Mouse (Mus musculus): Measurements from ENCODE around the gene Srgap2. TPM values are rescaled to one million over a fixed set of nuclear protein-coding genes. Genes with fewer than 3 reads are reported as not detected.
A peak's percentile ranks its signal among the peaks of the same experiment; 100 is the strongest.

Srgap2 gene
- total and polyA plus RNA-seq, 2 experiments from 2014 or later: 5.9 to 18.1 TPM

DNA sequence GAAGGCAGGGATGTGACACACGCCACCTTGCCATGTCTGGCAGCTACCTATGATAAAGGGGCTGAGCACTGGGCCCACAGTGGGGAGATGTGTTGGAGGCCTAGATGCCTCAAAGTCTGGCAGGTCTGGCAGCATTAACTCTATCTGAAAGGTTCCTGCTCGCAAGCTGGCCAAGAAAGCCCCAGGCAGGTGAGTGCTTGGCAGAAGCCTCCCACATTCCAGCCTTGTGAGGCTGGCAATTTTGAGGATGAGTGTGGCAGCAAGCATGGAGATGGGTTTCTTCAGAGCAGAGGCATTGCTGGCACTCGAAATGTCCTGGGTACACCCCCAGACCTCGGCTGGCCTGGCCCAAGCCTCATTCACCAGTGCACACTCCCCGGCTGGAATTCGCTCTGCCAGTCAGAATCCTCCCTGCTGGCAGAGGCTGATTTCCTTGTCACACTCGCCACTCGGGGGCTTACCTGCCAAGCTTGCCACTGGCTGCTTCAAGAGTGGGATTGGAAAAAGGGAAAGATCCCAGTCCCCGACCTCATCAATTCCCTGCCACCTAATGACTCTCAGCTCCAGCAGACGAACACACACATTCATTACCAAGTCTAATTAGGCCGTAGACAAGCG is 287.5 kb downstream of the Srgap2 start:
- Histone ChIP-seq H3K9me3 (replicated peaks; ENCODE audit: control insufficient read depth, low read length) (no peaks in the 10 kb centered on the region), H3K27me3 (ENCODE audit: control insufficient read depth, insufficient read depth, low read length) (peaks cover 10% of the 10 kb centered on the region; the same call in 1 of the 2 replicates), H3K9ac (replicated peaks; ENCODE audit: low read depth, low read length) (no peak overlapping the region), H3K36me3 (replicated peaks; ENCODE audit: control insufficient read depth, insufficient read depth, low read length) (no peaks in the 10 kb centered on the region), H3K4me1 (ENCODE audit: control insufficient read depth, insufficient read depth) (peaks cover 10% of the 10 kb centered on the region), H3K4me3 (ENCODE audit: low read depth, low read length) (no peak overlapping the region), H3K27ac (ENCODE audit: low read depth) (0 out of 2 replicates have a peak overlapping the region, but pooled peaks have one; percentile 39), H3K4me2 (ENCODE audit: low read depth, low read length) (no peak overlapping the region)
- DNase-seq (ENCODE audit: low spot score) (no peak), ATAC-seq (ENCODE audit: insufficient read depth, low read depth) (no peak)
- no peak for TF ChIP-seq CTCF (IDR thresholded peaks at IDR 0.05; ENCODE audit: low read depth)
- TF ChIP-seq EP300 (IDR thresholded peaks at IDR 0.05; ENCODE audit: low read depth): no peak
- 82% methylated on average over 12 of the region's 12 CpGs for WGBS

DNA sequence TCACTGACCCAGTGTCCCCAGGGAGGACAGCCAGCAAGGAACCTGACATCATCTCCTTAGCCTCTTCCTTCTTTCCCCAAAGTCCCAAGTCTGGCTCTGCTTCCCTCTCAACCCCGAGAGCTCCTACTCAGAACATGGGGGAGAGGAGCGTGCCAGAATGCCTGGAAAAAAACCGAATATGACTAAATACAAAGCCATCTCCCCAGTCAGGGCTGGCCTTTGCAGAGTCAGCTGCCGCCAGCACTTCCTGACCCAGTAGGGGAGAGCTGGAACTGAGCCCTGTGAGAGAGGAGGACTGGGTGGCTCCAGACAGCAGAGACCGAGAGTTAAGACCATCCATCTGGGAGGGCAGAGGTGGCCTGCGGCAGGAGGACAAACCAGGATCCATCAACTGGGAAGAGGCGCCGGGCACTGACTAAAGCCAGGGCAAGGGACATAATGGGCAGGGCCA is 288.2 kb downstream of the Srgap2 start:
- WGBS: 48% methylated on average over 8 of the region's 8 CpGs
- H3K27me3 ChIP-seq (ENCODE audit: control insufficient read depth, insufficient read depth, low read length): peaks cover 3% of the 10 kb centered on the region; the same call in 1 of the 2 replicates
- no peak overlapping the region for H3K4me2 ChIP-seq (ENCODE audit: low read depth, low read length)
- ATAC-seq (ENCODE audit: insufficient read depth, low read depth): peak; percentile 62
- peak overlapping the region; percentile 39; the same call in 1 of the 2 replicates for H3K27ac ChIP-seq (ENCODE audit: low read depth)
- no peaks in the 10 kb centered on the region for H3K36me3 ChIP-seq (replicated peaks; ENCODE audit: control insufficient read depth, insufficient read depth, low read length)
- H3K4me3 ChIP-seq (ENCODE audit: low read depth, low read length): no peak overlapping the region
- TF ChIP-seq CTCF (IDR thresholded peaks at IDR 0.05; ENCODE audit: low read depth): no peak
- no peak for TF ChIP-seq EP300 (IDR thresholded peaks at IDR 0.05; ENCODE audit: low read depth)
- H3K9me3 ChIP-seq (replicated peaks; ENCODE audit: control insufficient read depth, low read length): no peaks in the 10 kb centered on the region
- no peak overlapping the region for H3K9ac ChIP-seq (replicated peaks; ENCODE audit: low read depth, low read length)
- DNase-seq (ENCODE audit: low spot score): peak; percentile 72
- H3K4me1 ChIP-seq (ENCODE audit: control insufficient read depth, insufficient read depth): peaks cover 12% of the 10 kb centered on the region

DNA sequence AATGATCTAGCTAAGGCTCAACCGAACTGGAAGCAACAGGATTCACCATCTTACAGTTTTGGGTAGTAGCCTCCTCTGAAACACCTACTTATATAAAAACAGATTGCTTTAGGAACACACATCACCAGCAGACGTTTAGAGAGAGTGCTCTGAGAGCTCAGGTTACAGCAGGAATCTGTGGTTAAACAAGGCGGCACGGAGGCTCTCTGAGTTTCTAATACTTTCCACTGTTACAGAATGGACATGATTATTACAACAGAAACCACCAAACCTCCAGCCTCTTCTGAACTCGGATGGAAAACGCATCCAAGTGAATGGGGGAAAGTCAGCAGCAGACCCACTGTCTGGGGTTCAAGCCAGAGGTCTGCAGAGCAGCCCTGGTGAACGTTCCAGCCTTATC is 291.1 kb downstream of the Srgap2 start:
- DNase-seq (ENCODE audit: low spot score) (no peak), ATAC-seq (ENCODE audit: insufficient read depth, low read depth) (no peak)
- no peak overlapping the region for H3K27ac ChIP-seq (ENCODE audit: low read depth)
- H3K4me3 ChIP-seq (ENCODE audit: low read depth, low read length): no peak overlapping the region
- H3K9ac ChIP-seq (replicated peaks; ENCODE audit: low read depth, low read length): no peak overlapping the region
- no peaks in the 10 kb centered on the region for H3K36me3 ChIP-seq (replicated peaks; ENCODE audit: control insufficient read depth, insufficient read depth, low read length)
- no peaks in the 10 kb centered on the region for H3K27me3 ChIP-seq (ENCODE audit: control insufficient read depth, insufficient read depth, low read length)
- H3K4me1 ChIP-seq (ENCODE audit: control insufficient read depth, insufficient read depth): peaks cover 28% of the 10 kb centered on the region
- no peak overlapping the region for H3K4me2 ChIP-seq (ENCODE audit: low read depth, low read length)
- 49% methylated on average over 7 of the region's 7 CpGs for WGBS
- no peaks in the 10 kb centered on the region for H3K9me3 ChIP-seq (replicated peaks; ENCODE audit: control insufficient read depth, low read length)
- TF ChIP-seq EP300 (IDR thresholded peaks at IDR 0.05; ENCODE audit: low read depth) (no peak), CTCF (IDR thresholded peaks at IDR 0.05; ENCODE audit: low read depth) (no peak)

Small RNAs within 50 kb of the gene (microRNA-seq; reads per million reads assigned to microRNA genes)
- not detected for gene Gm24273

Other genes with a start within 250 kb of the Srgap2 start
- 2.6 and 6.2 TPM in 2 replicates for gene Ikbke, start 247.7 kb downstream of the Srgap2 start, total RNA-seq (2014; rRNA removed; ENCODE audit: low replicate concordance)
- gene Ikbke, start 247.7 kb downstream of the Srgap2 start, polyA plus RNA-seq (2015; fragmentation: Nextera tagmentation; extraction: Ambion mirVana): 1.3 and 1.5 TPM in 2 replicates
- gene Fam72a, start 551 bp upstream of the Srgap2 start, total RNA-seq (2014; rRNA removed; ENCODE audit: low replicate concordance): not detected in 2 replicates
- 1.1 and 1.6 TPM in 2 replicates for gene Fam72a, start 551 bp upstream of the Srgap2 start, polyA plus RNA-seq (2015; fragmentation: Nextera tagmentation; extraction: Ambion mirVana)
- gene Avpr1b, start 71.9 kb upstream of the Srgap2 start, total RNA-seq (2014; rRNA removed; ENCODE audit: low replicate concordance): not detected in 2 replicates
- gene Avpr1b, start 71.9 kb upstream of the Srgap2 start, polyA plus RNA-seq (2015; fragmentation: Nextera tagmentation; extraction: Ambion mirVana): not detected in 2 replicates
- gene Ctse, start 111.0 kb upstream of the Srgap2 start, total RNA-seq (2014; rRNA removed; ENCODE audit: low replicate concordance): 2.3 and 5.2 TPM in 2 replicates
- gene Ctse, start 111.0 kb upstream of the Srgap2 start, polyA plus RNA-seq (2015; fragmentation: Nextera tagmentation; extraction: Ambion mirVana): 0.18 and 0.27 TPM in 2 replicates
- gene Rab7b, start 161.3 kb upstream of the Srgap2 start, total RNA-seq (2014; rRNA removed; ENCODE audit: low replicate concordance): 0.50 and 2.8 TPM in 2 replicates
- 3.1 and 3.7 TPM in 2 replicates for gene Rab7b, start 161.3 kb upstream of the Srgap2 start, polyA plus RNA-seq (2015; fragmentation: Nextera tagmentation; extraction: Ambion mirVana)
- not detected in 2 replicates for gene Slc26a9, start 216.7 kb upstream of the Srgap2 start, total RNA-seq (2014; rRNA removed; ENCODE audit: low replicate concordance)
- gene Slc26a9, start 216.7 kb upstream of the Srgap2 start, polyA plus RNA-seq (2015; fragmentation: Nextera tagmentation; extraction: Ambion mirVana): 0.03 and 0.05 TPM in 2 replicates